Mouse (Mus musculus): ENCODE measurements at regions not wholly inside any gene's neighbourhood (a gene's known extent, or its start where the extent isn't known, plus 50 kb on each side); places are given as distances from the start of the nearest gene placed in this dataset.
"Not testable (repeated sequence)": the region's sequence is repeated elsewhere in the genome, so short reads cannot be mapped to it uniquely, and the experiment has no call there.

DNA sequence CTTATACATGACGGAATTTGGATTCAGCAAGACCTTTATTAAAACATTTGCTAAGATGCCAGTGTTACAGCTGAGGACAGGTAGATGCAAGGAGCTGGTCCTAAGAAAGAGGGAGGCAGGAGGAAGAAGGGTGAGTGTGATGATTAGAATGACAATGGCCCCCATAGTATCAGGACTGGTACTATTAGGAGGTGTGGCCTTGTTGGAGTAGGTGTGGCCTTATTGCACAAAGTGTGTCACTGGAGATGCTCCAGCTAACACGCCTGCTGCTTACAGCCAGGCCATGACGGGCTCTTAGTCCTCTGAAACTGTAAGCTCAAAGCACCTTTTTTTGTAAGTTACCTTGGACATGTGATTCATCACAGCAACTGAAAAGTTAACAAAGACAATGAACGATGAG, 82.0 kb downstream of the Rassf10 start:
- Histone ChIP-seq H3K9me3 (ENCODE audit: control insufficient read depth, low read length) (no peaks in the 10 kb centered on the region), H3K4me3 (ENCODE audit: low read depth, low read length) (no peak overlapping the region), H3K27me3 (replicated peaks; ENCODE audit: control insufficient read depth, insufficient read depth, low read length) (no peaks in the 10 kb centered on the region), H3K4me2 (ENCODE audit: low read length) (no peak overlapping the region), H3K9ac (ENCODE audit: low read length) (no peak overlapping the region), H3K36me3 (ENCODE audit: control insufficient read depth, insufficient read depth, low read length) (no peaks in the 10 kb centered on the region), H3K4me1 (replicated peaks; ENCODE audit: control insufficient read depth, insufficient read depth, low read length) (no peaks in the 10 kb centered on the region), H3K27ac (ENCODE audit: low read depth) (no peak overlapping the region)
- WGBS: 84% methylated on average over 4 of the region's 4 CpGs
- DNase-seq (ENCODE audit: low spot score): no peak
- ATAC-seq (replicated peaks; ENCODE audit: low FRiP score, low TSS enrichment, low read depth): no peak

GRCm38 (mm10) chr7:113037825-113038613, 84.3 kb downstream of the Rassf10 start:
- Histone ChIP-seq H3K9me3 (ENCODE audit: control insufficient read depth, low read length) (no peaks in the 10 kb centered on the region), H3K27ac (ENCODE audit: low read depth) (no peak overlapping the region), H3K27me3 (replicated peaks; ENCODE audit: control insufficient read depth, insufficient read depth, low read length) (no peaks in the 10 kb centered on the region), H3K9ac (ENCODE audit: low read length) (no peak overlapping the region), H3K4me3 (ENCODE audit: low read depth, low read length) (no peak overlapping the region), H3K4me1 (replicated peaks; ENCODE audit: control insufficient read depth, insufficient read depth, low read length) (no peaks in the 10 kb centered on the region), H3K4me2 (ENCODE audit: low read length) (no peak overlapping the region), H3K36me3 (ENCODE audit: control insufficient read depth, insufficient read depth, low read length) (no peaks in the 10 kb centered on the region)
- WGBS: 74% methylated on average over 12 of the region's 12 CpGs
- DNase-seq (ENCODE audit: low spot score) (no peak), ATAC-seq (replicated peaks; ENCODE audit: low FRiP score, low TSS enrichment, low read depth) (no peak)

DNA sequence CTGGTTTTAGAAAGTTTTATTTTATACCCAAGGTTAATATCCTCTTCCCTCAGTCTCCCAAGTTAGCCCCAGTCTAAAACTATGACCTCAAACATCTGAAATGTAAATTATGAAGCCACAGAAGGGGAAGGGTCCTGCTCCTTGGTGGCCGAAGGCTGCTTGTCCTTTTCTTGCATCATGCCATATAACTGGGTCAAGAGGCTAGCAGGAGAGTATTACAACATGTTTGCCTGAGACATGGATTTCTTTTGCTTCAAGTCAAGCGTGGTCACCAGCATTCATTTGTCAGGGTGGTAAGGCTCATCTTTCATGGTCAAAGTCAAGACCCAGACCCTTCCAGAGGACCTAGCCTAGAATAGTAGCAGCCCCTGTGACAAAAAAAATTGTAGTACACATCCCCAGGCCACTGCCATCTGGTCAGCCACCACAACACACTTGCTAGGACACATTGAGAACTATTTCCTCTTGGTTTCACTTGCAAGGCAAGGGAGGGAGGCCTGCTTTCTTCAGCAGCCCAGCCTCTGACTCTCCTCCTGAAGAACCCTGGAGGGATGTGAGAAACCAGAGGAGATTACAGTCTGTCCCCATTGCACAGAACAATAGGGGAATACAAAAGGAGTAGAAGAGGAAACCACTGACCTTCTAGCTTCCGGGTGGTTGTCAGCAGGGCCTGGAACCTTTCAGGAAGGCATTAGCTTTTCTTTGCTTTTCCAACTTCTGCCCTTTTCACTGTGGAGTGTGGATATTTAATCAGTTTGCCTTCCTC, 85.3 kb downstream of the Rassf10 start:
- H3K36me3 ChIP-seq (ENCODE audit: control insufficient read depth, insufficient read depth, low read length): no peaks in the 10 kb centered on the region
- ATAC-seq (replicated peaks; ENCODE audit: low FRiP score, low TSS enrichment, low read depth) (no peak), DNase-seq (ENCODE audit: low spot score) (no peak)
- H3K9ac ChIP-seq (ENCODE audit: low read length): no peak overlapping the region
- H3K4me2 ChIP-seq (ENCODE audit: low read length): no peak overlapping the region
- no peaks in the 10 kb centered on the region for H3K27me3 ChIP-seq (replicated peaks; ENCODE audit: control insufficient read depth, insufficient read depth, low read length)
- no peak overlapping the region for H3K27ac ChIP-seq (ENCODE audit: low read depth)
- no peaks in the 10 kb centered on the region for H3K4me1 ChIP-seq (replicated peaks; ENCODE audit: control insufficient read depth, insufficient read depth, low read length)
- WGBS: 69% methylated on average over 3 of the region's 3 CpGs
- no peaks in the 10 kb centered on the region for H3K9me3 ChIP-seq (ENCODE audit: control insufficient read depth, low read length)
- no peak overlapping the region for H3K4me3 ChIP-seq (ENCODE audit: low read depth, low read length)

- not testable (repeated sequence) for H3K27me3 ChIP-seq (replicated peaks; ENCODE audit: control insufficient read depth, insufficient read depth, low read length); DNase-seq (ENCODE audit: low spot score); H3K4me1 ChIP-seq (replicated peaks; ENCODE audit: control insufficient read depth, insufficient read depth, low read length); H3K36me3 ChIP-seq (ENCODE audit: control insufficient read depth, insufficient read depth, low read length); H3K9ac ChIP-seq (ENCODE audit: low read length); H3K27ac ChIP-seq (ENCODE audit: low read depth); H3K4me3 ChIP-seq (ENCODE audit: low read depth, low read length); H3K9me3 ChIP-seq (ENCODE audit: control insufficient read depth, low read length); H3K4me2 ChIP-seq (ENCODE audit: low read length)
- peak; percentile 32; the same call in 1 of the 2 replicates for ATAC-seq (replicated peaks; ENCODE audit: low FRiP score, low TSS enrichment, low read depth)
- WGBS: 70% methylated on average over 7 of the region's 8 CpGs
Observed at GRCm38 (mm10) chr7:113045613-113046159, 91.9 kb downstream of the Rassf10 start.

DNA sequence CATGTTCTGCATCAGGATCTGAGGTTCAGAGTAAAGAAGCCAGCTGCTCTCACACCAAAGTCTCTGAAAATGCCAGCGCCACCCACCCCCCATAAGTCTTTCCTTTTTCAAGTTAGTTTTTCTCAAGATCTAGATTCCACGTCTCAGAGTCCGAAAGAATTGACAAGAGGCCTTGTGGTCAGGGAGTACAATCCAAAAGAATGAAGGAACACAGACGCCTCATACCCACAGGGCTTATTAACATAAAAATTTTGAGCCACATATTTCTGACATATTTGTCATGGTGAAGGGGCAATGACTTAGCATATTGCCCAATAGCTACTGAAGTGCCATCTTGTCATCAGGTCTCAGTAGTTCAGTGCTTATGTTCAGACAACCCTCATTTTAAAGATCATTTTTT, 92.6 kb downstream of the Rassf10 start:
- DNase-seq (ENCODE audit: low spot score) (no peak), ATAC-seq (replicated peaks; ENCODE audit: low FRiP score, low TSS enrichment, low read depth) (no peak)
- Histone ChIP-seq H3K4me3 (ENCODE audit: low read depth, low read length) (no peak overlapping the region), H3K9ac (ENCODE audit: low read length) (no peak overlapping the region), H3K4me2 (ENCODE audit: low read length) (no peak overlapping the region), H3K27ac (ENCODE audit: low read depth) (no peak overlapping the region), H3K36me3 (ENCODE audit: control insufficient read depth, insufficient read depth, low read length) (no peaks in the 10 kb centered on the region), H3K9me3 (ENCODE audit: control insufficient read depth, low read length) (no peaks in the 10 kb centered on the region), H3K4me1 (replicated peaks; ENCODE audit: control insufficient read depth, insufficient read depth, low read length) (peaks cover 8% of the 10 kb centered on the region; the same call in 1 of the 2 replicates), H3K27me3 (replicated peaks; ENCODE audit: control insufficient read depth, insufficient read depth, low read length) (no peaks in the 10 kb centered on the region)
- 93% methylated on average over 4 of the region's 4 CpGs for WGBS

DNA sequence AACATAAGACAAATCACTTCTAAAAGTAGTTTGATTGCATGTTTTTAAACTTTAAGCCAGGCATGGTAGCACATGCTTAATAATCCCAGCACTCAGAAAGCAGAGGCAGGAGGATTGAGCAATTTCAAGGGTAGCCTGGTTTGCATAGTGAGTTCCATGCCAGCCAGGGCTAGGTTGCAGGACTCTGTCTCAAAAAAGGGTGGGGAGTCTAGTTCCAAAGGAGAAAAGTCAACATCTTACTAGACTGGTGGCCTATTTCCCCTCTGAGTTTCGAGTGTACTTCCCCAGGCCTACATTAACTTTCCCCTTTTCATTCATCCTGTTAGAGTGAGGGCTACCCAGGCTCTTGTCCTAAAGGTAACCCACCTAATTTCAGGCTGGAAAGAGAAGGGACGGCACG, 93.8 kb downstream of the Rassf10 start:
- H3K4me1 ChIP-seq (replicated peaks; ENCODE audit: control insufficient read depth, insufficient read depth, low read length): peaks cover 8% of the 10 kb centered on the region; the same call in 1 of the 2 replicates

GRCm38 (mm10) chr7:113048097-113048795, 94.5 kb downstream of the Rassf10 start:
- Histone ChIP-seq H3K36me3 (ENCODE audit: control insufficient read depth, insufficient read depth, low read length) (no peaks in the 10 kb centered on the region), H3K4me3 (ENCODE audit: low read depth, low read length) (no peak overlapping the region), H3K4me2 (ENCODE audit: low read length) (no peak overlapping the region), H3K27ac (ENCODE audit: low read depth) (peak overlapping the region; percentile 10), H3K9me3 (ENCODE audit: control insufficient read depth, low read length) (no peaks in the 10 kb centered on the region), H3K27me3 (replicated peaks; ENCODE audit: control insufficient read depth, insufficient read depth, low read length) (no peaks in the 10 kb centered on the region), H3K4me1 (replicated peaks; ENCODE audit: control insufficient read depth, insufficient read depth, low read length) (peaks cover 8% of the 10 kb centered on the region; the same call in 1 of the 2 replicates), H3K9ac (ENCODE audit: low read length) (no peak overlapping the region)
- WGBS: 55% methylated on average over 4 of the region's 4 CpGs
- ATAC-seq (replicated peaks; ENCODE audit: low FRiP score, low TSS enrichment, low read depth) (peak; percentile 67), DNase-seq (ENCODE audit: low spot score) (peak; percentile 65)

More for the DNA sequence above, 93.8 kb downstream of the Rassf10 start:
- Histone ChIP-seq H3K9ac (ENCODE audit: low read length) (no peak overlapping the region), H3K4me2 (ENCODE audit: low read length) (no peak overlapping the region), H3K27ac (ENCODE audit: low read depth) (0 out of 2 replicates have a peak overlapping the region, but pooled peaks have one; percentile 10), H3K9me3 (ENCODE audit: control insufficient read depth, low read length) (no peaks in the 10 kb centered on the region), H3K36me3 (ENCODE audit: control insufficient read depth, insufficient read depth, low read length) (no peaks in the 10 kb centered on the region), H3K27me3 (replicated peaks; ENCODE audit: control insufficient read depth, insufficient read depth, low read length) (no peaks in the 10 kb centered on the region), H3K4me3 (ENCODE audit: low read depth, low read length) (no peak overlapping the region)
- no peak for DNase-seq (ENCODE audit: low spot score)
- no peak for ATAC-seq (replicated peaks; ENCODE audit: low FRiP score, low TSS enrichment, low read depth)
- WGBS: 73% methylated on average over 3 of the region's 3 CpGs

- Histone ChIP-seq H3K4me1 (replicated peaks; ENCODE audit: control insufficient read depth, insufficient read depth, low read length) (peaks cover 8% of the 10 kb centered on the region; the same call in 1 of the 2 replicates), H3K36me3 (ENCODE audit: control insufficient read depth, insufficient read depth, low read length) (no peaks in the 10 kb centered on the region), H3K27me3 (replicated peaks; ENCODE audit: control insufficient read depth, insufficient read depth, low read length) (no peaks in the 10 kb centered on the region), H3K9ac (ENCODE audit: low read length) (no peak overlapping the region), H3K27ac (ENCODE audit: low read depth) (no peak overlapping the region), H3K4me3 (ENCODE audit: low read depth, low read length) (no peak overlapping the region), H3K4me2 (ENCODE audit: low read length) (no peak overlapping the region), H3K9me3 (ENCODE audit: control insufficient read depth, low read length) (no peaks in the 10 kb centered on the region)
- ATAC-seq (replicated peaks; ENCODE audit: low FRiP score, low TSS enrichment, low read depth) (no peak), DNase-seq (ENCODE audit: low spot score) (no peak)
- WGBS: 90% methylated on average over 5 of the region's 5 CpGs
Observed at GRCm38 (mm10) chr7:113049440-113049839, 95.7 kb downstream of the Rassf10 start.
